Mouse (Mus musculus) induced T-regulatory cell, adult 2 months (primary cell): ENCODE measurements around the gene Slc2a1.

Experiments used
- DNase-seq: peaks from one replicate; pipeline ENCODE4 v3.0.0-alpha.2; 2012; ENCODE audit warnings: low read depth

The Slc2a1 gene

DNA sequence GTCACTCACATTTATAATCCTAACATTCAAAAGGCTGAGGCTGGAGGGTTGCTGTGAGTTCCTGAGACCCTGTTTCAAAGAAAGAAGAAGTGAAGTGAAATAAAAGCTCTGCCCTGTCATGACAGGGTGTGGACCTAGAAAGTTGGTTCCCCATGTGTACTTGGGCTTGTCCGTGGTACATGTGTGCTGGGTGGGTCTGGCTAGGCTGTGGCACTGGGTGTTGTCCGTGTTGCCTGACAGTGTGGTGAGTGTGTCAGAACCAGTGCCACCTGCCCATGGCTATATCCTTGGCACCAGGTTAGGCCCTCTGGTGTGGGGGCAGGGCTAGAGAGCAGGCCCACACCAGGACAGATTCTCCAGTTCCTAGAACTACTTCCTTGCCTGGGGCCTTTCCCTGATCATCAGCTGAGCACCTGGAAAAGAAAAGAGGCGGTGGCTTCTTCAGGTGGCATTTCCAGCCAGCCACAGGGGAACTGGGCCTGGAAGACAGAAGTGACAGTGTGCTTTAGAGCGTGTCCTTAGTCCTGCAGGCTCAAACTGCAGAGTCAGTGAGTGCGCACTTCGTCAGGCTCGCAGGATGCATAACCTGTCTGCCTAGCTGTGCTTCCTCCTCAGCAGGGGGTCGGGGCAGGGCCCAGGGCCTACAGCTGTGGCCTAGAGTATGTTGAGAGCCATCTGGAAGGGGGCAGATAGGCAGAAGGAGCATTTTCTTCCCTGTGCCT lies 22.8 kb downstream of the Slc2a1 start:
- no peak for DNase-seq

- no peak for DNase-seq
These were observed 24.8 kb downstream of the Slc2a1 start for GRCm38 (mm10) chr4:119133306-119133705.

DNA sequence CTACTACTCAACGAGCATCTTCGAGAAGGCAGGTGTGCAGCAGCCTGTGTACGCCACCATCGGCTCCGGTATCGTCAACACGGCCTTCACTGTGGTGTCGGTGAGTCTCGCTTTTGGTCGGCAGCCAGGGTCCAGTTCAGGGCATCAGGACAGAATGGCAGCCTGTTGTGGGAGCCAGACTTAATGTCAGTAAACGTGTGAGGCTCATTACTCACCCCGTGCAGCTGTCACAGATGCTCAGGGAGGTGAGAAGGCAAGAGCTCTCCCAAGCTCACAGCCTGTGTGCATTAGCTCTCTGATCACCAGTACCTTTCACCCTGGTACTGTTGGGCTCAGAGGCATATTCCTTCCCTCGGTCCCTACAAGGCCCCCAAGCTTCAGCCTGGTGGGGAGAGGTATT lies 25.3 kb downstream of the Slc2a1 start:
- DNase-seq = no peak

GRCm38 (mm10) chr4:119137313-119137712 lies 28.8 kb downstream of the Slc2a1 start:
- no peak for DNase-seq

GRCm38 (mm10) chr4:119138171-119138570 lies 29.7 kb downstream of the Slc2a1 start:
- no peak for DNase-seq

DNA sequence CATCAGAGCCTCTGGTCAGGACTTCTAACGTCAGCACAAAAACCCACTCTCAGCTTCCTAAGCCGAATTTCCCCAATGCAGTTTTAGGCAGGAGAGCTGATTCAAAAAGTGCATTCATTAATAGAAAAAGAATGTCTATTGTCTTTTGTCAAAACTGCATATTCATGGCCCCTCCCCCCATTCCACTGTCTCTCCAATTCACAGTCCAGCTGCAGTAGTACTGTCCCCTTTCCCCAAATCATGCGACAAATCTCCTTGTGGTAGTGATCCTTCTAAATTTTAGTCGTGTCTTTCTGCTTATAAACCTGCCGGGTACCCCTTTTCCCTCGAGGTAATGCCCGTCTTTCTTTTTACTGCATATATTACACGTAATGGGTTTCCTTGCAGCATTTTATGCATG lies 30.3 kb downstream of the Slc2a1 start:
- no peak for DNase-seq

- peak; percentile 82 for DNase-seq
These were observed 31.6 kb downstream of the Slc2a1 start for GRCm38 (mm10) chr4:119140126-119140525.

DNA sequence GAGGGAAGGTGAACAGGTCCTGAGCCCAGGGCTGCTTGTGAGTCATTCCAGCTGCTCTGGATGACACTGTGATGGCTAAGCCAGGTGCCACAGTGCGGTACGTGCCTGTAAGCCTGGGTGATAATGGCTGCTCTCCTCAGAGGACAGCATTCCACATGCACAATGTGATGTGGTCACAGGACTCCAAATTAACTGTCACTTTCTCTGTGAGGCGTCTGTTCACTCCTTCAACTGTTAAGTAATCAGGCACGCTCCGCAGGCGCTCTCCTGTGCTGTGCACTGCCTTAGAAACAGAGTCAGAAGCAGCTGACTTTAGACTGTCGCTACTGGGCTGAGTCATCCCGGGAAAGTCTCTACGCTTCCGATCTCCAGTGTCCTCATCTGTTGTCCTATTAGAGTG lies 32.7 kb downstream of the Slc2a1 start:
- no peak for DNase-seq

GRCm38 (mm10) chr4:119142230-119142871 lies 33.8 kb downstream of the Slc2a1 start:
- peak; percentile 58 for DNase-seq

DNA sequence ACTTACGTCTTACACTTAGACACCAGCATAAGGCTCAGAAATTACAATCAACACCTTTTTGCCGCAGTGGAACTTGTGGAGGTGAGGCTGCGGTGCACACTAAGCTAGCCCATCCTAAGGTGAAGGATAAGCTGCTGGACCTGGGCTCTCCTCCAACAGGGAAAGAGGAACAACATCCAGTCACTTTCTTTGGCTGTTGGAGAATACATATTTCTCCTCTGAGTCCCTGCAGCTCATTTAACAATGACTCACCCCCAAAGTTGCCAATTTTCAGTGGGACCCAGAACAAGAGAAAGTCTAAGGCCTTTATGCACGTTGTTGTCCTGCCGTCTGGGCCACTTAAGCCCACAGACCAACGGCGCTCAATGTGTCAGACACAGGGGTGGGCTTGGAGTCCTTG lies 38.3 kb downstream of the Slc2a1 start:
- DNase-seq = no peak

GRCm38 (mm10) chr4:119147347-119147746 lies 38.8 kb downstream of the Slc2a1 start:
- no peak for DNase-seq

- DNase-seq = no peak
These were observed 40.2 kb downstream of the Slc2a1 start for GRCm38 (mm10) chr4:119148741-119149140.

DNA sequence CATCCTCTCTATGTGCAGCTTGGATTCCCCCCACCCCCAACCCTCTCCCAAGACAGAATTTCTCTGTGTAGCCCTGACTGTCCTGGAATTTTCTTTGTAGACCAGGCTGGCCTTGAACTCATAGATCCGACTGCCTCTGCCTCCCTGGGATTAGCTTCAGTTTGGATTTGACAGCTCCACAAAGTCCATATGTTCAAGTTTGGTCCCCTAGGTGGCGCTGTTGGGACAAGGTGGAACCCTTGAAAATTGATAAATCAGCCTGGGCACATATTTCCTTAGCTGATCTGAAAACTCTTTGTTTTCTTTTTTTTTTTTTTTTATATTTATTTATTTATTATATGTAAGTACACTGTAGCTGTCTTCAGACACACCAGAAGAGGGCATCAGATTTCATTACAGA lies 48.7 kb downstream of the Slc2a1 start:
- peak; percentile 81 for DNase-seq

DNA sequence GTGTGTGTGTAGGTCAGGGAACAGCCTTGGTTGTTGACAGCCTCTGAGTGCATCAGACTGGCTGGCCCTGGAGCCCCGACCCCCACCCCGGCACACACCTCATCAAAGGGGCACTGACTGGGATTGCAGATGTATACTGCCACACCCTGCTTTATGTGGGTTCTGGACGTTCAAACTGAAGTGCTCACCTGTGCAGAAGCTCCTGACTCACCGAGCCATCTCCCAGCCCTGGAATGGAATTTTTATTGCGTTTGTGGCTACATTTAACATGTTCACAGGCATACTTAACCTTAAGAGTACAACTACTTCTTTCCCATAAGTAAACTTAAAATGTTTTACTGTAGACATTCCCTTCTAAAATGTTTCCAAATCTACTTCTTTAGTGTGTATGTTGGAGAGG lies 49.4 kb downstream of the Slc2a1 start:
- no peak for DNase-seq

GRCm38 (mm10) chr4:119161358-119161757 lies 52.8 kb downstream of the Slc2a1 start:
- DNase-seq = no peak

DNA sequence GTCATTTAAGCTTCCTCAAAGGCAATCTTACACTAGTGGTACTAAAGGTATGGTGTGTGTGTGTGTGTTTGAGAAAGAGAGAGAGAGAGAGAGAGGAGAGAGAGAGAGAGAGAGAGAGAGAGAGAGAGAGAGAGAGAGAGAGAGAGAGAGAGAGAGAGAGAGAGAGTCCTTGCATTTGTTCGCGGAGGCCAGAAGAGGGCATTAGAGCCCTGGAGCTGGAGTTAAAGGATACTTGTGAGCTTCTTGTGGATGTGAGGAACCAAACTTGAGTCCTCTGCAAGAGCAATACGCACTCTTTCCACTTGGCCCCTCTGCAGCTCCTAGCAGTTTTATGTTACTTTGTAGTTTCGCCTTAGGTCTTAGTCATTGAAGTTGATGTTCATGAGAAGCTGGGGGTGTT lies 54.5 kb downstream of the Slc2a1 start:
- no peak for DNase-seq

GRCm38 (mm10) chr4:119165916-119166315 lies 57.4 kb downstream of the Slc2a1 start:
- DNase-seq = no peak

DNA sequence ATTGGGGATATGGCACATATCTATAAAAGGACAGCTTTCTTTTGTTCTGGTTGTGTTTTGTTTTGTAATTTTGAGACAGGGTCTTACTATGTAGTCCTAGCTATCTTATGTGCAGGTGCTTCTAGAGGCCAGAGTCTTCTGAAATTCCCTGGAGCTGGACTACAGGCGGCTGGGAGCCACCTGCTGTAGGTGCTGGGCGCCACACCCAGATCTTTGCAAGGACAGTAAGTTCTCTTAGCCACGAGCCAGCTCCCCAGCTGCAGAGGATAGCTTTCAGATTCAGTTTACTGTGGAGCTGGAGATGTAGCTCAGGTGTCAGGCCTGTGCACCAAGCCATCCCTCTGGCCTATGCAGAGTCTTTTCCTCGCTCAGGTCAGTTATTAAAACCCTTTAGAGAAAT lies 58.6 kb downstream of the Slc2a1 start:
- no peak for DNase-seq

DNA sequence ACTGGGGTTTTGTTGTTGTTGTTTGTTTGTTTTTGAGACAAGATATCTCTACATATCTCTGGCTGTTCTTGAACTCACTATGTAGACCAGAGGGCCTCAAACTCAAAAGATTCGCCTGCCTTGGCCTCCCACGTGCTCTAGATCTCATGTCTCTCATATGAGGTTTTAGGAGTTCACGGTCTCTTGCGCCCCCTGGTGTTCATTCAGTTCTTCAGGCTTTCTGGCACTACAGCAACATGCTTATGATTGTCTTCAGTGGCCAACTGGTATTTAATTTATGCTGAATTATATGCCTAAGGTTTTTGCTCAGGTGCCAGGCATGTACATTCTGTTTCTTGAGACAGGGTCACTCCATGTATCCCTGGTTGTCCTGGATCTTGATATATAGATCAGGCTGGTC lies 59.2 kb downstream of the Slc2a1 start:
- peak; percentile 93 for DNase-seq

DNA sequence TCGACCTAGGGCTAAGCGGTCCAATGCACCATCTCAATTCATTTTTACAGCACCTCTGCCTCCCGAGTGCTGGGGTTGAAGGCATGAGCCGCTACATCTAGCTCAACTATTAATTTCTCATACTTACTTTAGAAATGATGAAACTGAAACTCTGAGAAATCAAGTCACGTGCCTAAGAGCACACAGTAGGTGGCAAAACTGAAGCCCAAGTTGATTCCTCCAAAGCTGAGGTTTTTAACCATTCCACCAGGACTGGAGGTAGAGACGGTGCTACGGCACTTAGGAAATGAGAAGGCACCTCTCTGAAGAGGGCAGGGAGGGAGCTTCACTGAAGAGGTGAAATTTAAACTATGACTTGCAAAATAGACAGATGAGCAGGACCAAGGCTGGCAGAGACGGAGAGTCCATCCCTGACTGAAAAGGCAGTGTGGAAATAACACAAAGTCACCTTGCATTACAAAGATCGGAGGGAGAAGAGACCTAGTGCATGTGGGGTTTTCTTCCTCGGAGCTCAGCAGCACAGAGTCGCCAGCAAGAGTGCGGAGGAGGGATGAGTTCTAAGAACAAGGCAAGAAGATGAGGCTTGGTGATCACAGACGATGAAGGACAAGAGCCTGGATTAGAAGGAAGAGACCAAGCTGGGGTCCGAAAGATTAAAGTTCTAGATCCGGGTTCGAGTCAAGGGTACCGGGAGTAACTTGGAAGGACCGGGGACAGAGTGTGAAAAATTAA lies 64.6 kb downstream of the Slc2a1 start:
- DNase-seq = peak; percentile 56

- peak; percentile 97 for DNase-seq
These were observed 65.4 kb downstream of the Slc2a1 start, which contains the start of gene Zfp691 for GRCm38 (mm10) chr4:119173851-119174453. Gene Zfp691 (minus strand): TSS chr4:119174195.

- no peak for DNase-seq
These were observed 69.2 kb downstream of the Slc2a1 start for GRCm38 (mm10) chr4:119177702-119178101.

GRCm38 (mm10) chr4:119178331-119178730 lies 69.8 kb downstream of the Slc2a1 start:
- no peak for DNase-seq
